Mouse (Mus musculus) layer of hippocampus, postnatal 10 days (tissue): ENCODE measurements around the gene Arhgef3. TPM values are rescaled to one million over a fixed set of nuclear protein-coding genes. Genes with fewer than 3 reads are reported as not detected.

Source experiments
- DNase-seq, 2 experiments: peaks; one replicate each; pipeline ENCODE4 v3.0.0; 2021; ENCODE audit warnings: low spot score in 2 of 2
- total RNA-seq, 2 experiments: library from RNA; stranded (reverse); gene quantifications; 2 replicates each; pipeline ENCODE4 v1.2.3; 2021

Arhgef3 gene
- total RNA-seq, 2 experiments from 2014 or later = 34.4 to 35.7 TPM

GRCm38 (mm10) chr14:27108748-27109504 is 5.8 kb upstream of the Arhgef3 start:
- DNase-seq = no peak

GRCm38 (mm10) chr14:27115275-27115660 is 569 bp downstream of the Arhgef3 start:
- no peak for DNase-seq

- DNase-seq = no peak
Observed at GRCm38 (mm10) chr14:27115991-27116390, 1.3 kb downstream of the Arhgef3 start.

GRCm38 (mm10) chr14:27116577-27117165 is 2.0 kb downstream of the Arhgef3 start:
- no peak for DNase-seq

- no peak for DNase-seq
Observed at GRCm38 (mm10) chr14:27118546-27118945, 3.8 kb downstream of the Arhgef3 start.

- DNase-seq = no peak
Observed at GRCm38 (mm10) chr14:27122646-27123045, 7.9 kb downstream of the Arhgef3 start.

- DNase-seq = no peak
Observed at GRCm38 (mm10) chr14:27123543-27123942, 8.8 kb downstream of the Arhgef3 start.

GRCm38 (mm10) chr14:27130031-27130430 is 15.3 kb downstream of the Arhgef3 start:
- no peak for DNase-seq

GRCm38 (mm10) chr14:27130676-27131075 is 16.0 kb downstream of the Arhgef3 start:
- DNase-seq = no peak

- no peak for DNase-seq
Observed at GRCm38 (mm10) chr14:27131521-27131920, 16.8 kb downstream of the Arhgef3 start.

- peak in 1 of 2 experiments; percentile 28 for DNase-seq
Observed at GRCm38 (mm10) chr14:27138891-27139290, 24.2 kb downstream of the Arhgef3 start.

- no peak for DNase-seq
Observed at GRCm38 (mm10) chr14:27139968-27140367, 25.3 kb downstream of the Arhgef3 start.

- no peak for DNase-seq
Observed at GRCm38 (mm10) chr14:27141486-27141885, 26.8 kb downstream of the Arhgef3 start.

- no peak for DNase-seq
Observed at GRCm38 (mm10) chr14:27142680-27143079, 28.0 kb downstream of the Arhgef3 start.

GRCm38 (mm10) chr14:27145171-27146045 is 30.7 kb downstream of the Arhgef3 start:
- DNase-seq = no peak

GRCm38 (mm10) chr14:27147726-27148125 is 33.0 kb downstream of the Arhgef3 start:
- no peak for DNase-seq

- no peak for DNase-seq
Observed at GRCm38 (mm10) chr14:27149401-27149800, 34.7 kb downstream of the Arhgef3 start.

GRCm38 (mm10) chr14:27150011-27150640 is 35.4 kb downstream of the Arhgef3 start:
- DNase-seq = no peak

GRCm38 (mm10) chr14:27151432-27151831 is 36.7 kb downstream of the Arhgef3 start:
- DNase-seq = no peak

GRCm38 (mm10) chr14:27155088-27155487 is 40.4 kb downstream of the Arhgef3 start:
- no peak for DNase-seq

- DNase-seq = no peak
Observed at GRCm38 (mm10) chr14:27156032-27156431, 41.3 kb downstream of the Arhgef3 start.
